Mouse (Mus musculus) neural tube, embryonic 15.5 days (tissue): ENCODE measurements at regions not wholly inside any gene's neighbourhood (a gene's known extent, or its start where the extent isn't known, plus 50 kb on each side); places are given as distances from the start of the nearest gene placed in this dataset.

ENCODE experiments used
- ATAC-seq: fragments of 200-750 bp; cut with Nextera tagmentation; 2 replicates; pipeline ENCODE4 v1.8.0; 2017; ENCODE audit warnings: mild to moderate bottlenecking, moderate TSS enrichment, moderate library complexity; ENCODE audit not compliant: low FRiP score
- H3K27ac ChIP-seq: fragments of 300-500 bp; sonication (generic); replicated peaks from 2 replicates; pipeline ENCODE4 v1.5.1; 2015; ENCODE audit warnings: mild to moderate bottlenecking, inconsistent platforms
- H3K27me3 ChIP-seq: fragments of 300-500 bp; sonication (generic); replicated peaks from 2 replicates; pipeline ENCODE4 v1.6.1; 2015; ENCODE audit warnings: inconsistent platforms
- H3K36me3 ChIP-seq: fragments of 300-500 bp; sonication (generic); 2 replicates; pipeline ENCODE4 v1.6.1; 2015; ENCODE audit warnings: inconsistent platforms
- H3K4me1 ChIP-seq: fragments of 300-500 bp; sonication (generic); 2 replicates; pipeline ENCODE4 v1.6.1; 2015; ENCODE audit warnings: inconsistent platforms
- H3K4me2 ChIP-seq: fragments of 300-500 bp; sonication (generic); 2 replicates; pipeline ENCODE4 v1.6.1; 2015; ENCODE audit warnings: inconsistent platforms, mild to moderate bottlenecking, moderate library complexity
- H3K4me3 ChIP-seq: fragments of 300-500 bp; sonication (generic); replicated peaks from 2 replicates; pipeline ENCODE4 v1.5.1; 2015; ENCODE audit warnings: mild to moderate bottlenecking, inconsistent platforms
- H3K9ac ChIP-seq: fragments of 300-500 bp; sonication (generic); replicated peaks from 2 replicates; pipeline ENCODE4 v1.6.1; 2015; ENCODE audit warnings: mild to moderate bottlenecking, inconsistent platforms
- H3K9me3 ChIP-seq: fragments of 300-500 bp; sonication (generic); replicated peaks from 2 replicates; pipeline ENCODE4 v1.6.1; 2016; ENCODE audit warnings: inconsistent platforms
- WGBS: fragments of 180-500 bp; shearing (Covaris S2); methylation state at CpG from one replicate; pipeline ENCODE4 v1.1.7; 2015; ENCODE audit warnings: mixed read lengths; 5-methylcytosine and 5-hydroxymethylcytosine counted together

DNA sequence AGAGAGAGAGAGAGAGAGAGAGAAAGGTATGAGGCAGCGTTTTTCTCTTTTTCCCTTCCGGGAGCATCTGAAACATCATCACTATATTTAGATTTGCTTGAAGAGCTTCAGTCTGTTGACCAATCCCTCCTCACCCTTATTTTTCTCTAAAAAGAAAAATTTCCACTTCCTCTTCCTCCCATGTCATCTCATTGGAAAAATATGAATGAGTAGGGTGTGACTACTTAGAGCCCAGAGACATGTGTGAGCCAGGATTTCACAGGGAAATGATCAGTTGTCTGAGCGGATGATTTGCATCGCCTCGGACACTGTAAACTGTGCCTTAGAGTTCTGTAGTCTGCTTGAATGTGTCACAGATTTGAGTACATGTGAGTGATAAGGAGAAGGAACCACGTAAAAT lies 111.3 kb upstream of the Ptger4 start:
- Histone ChIP-seq H3K4me1 (no peaks in the 10 kb centered on the region), H3K4me3 (no peak overlapping the region), H3K27me3 (no peaks in the 10 kb centered on the region), H3K36me3 (no peaks in the 10 kb centered on the region), H3K9ac (no peak overlapping the region), H3K4me2 (no peak overlapping the region), H3K9me3 (no peaks in the 10 kb centered on the region), H3K27ac (no peak overlapping the region)
- ATAC-seq: no peak
- 96% methylated on average over 6 of the region's 6 CpGs for WGBS

GRCm38 (mm10) chr15:5354328-5354727 lies 110.3 kb upstream of the Ptger4 start:
- Histone ChIP-seq H3K27me3 (no peaks in the 10 kb centered on the region), H3K9ac (no peak overlapping the region), H3K4me1 (no peaks in the 10 kb centered on the region), H3K4me2 (no peak overlapping the region), H3K27ac (no peak overlapping the region), H3K9me3 (no peaks in the 10 kb centered on the region), H3K4me3 (no peak overlapping the region), H3K36me3 (no peaks in the 10 kb centered on the region)
- WGBS: 63% methylated on average over 7 of the region's 7 CpGs
- no peak for ATAC-seq

- Histone ChIP-seq H3K9ac (no peak overlapping the region), H3K36me3 (no peaks in the 10 kb centered on the region), H3K4me1 (no peaks in the 10 kb centered on the region), H3K4me3 (no peak overlapping the region), H3K27me3 (no peaks in the 10 kb centered on the region), H3K9me3 (no peaks in the 10 kb centered on the region), H3K27ac (no peak overlapping the region), H3K4me2 (no peak overlapping the region)
- ATAC-seq: no peak
- 93% methylated on average over 4 of the region's 4 CpGs for WGBS
Observed at GRCm38 (mm10) chr15:5348881-5349280, 104.9 kb upstream of the Ptger4 start.

- Histone ChIP-seq H3K36me3 (no peaks in the 10 kb centered on the region), H3K9ac (no peak overlapping the region), H3K4me1 (no peaks in the 10 kb centered on the region), H3K4me2 (no peak overlapping the region), H3K27ac (no peak overlapping the region), H3K4me3 (no peak overlapping the region), H3K9me3 (no peaks in the 10 kb centered on the region), H3K27me3 (no peaks in the 10 kb centered on the region)
- ATAC-seq: no peak
- WGBS: 91% methylated on average over 5 of the region's 5 CpGs
Observed at GRCm38 (mm10) chr15:5347674-5348073, 103.7 kb upstream of the Ptger4 start.

DNA sequence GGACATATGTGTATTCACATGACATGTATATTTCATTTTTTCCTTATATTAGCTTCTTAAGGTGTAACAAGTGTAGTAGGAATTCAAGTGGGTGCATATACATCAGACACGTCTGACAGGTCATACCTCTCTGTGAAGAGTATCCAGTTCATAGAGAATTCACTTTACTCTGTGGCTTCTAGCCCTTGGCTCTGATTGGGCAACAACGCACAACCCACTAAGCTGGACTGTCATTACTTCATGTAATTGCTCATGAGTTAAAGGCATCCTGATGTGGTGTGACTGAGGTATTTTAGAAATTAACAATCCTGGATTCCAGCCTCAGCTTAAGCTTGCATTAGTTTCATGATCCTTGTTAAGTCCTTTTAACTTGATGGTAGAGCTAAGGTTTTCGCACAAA lies 103.0 kb upstream of the Ptger4 start:
- Histone ChIP-seq H3K27me3 (no peaks in the 10 kb centered on the region), H3K27ac (no peak overlapping the region), H3K4me3 (no peak overlapping the region), H3K36me3 (no peaks in the 10 kb centered on the region), H3K4me1 (no peaks in the 10 kb centered on the region), H3K4me2 (no peak overlapping the region), H3K9ac (no peak overlapping the region), H3K9me3 (no peaks in the 10 kb centered on the region)
- ATAC-seq: no peak
- 96% methylated on average over 3 of the region's 3 CpGs for WGBS

DNA sequence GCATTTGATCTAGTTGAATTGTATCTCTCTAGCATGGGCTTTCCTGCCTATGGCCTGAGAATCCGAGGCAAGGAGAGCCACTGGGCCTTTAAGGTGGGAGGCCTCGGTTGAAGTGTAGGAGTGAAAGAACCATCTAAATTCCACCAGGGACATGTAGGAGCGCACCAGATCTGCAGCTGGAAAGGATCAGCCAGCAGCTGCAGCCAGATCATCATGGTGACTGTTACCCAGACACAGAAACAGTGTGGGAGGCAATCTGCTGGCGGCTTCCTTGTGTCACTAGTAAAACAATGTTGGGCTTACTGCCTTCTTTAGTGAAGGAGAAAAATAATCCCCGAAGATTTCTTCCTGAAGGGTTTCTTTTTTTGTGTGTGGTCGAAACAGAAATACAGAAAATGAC lies 99.8 kb upstream of the Ptger4 start:
- 90% methylated on average over 6 of the region's 6 CpGs for WGBS
- Histone ChIP-seq H3K9me3 (no peaks in the 10 kb centered on the region), H3K9ac (no peak overlapping the region), H3K27ac (no peak overlapping the region), H3K36me3 (no peaks in the 10 kb centered on the region), H3K27me3 (no peaks in the 10 kb centered on the region), H3K4me3 (no peak overlapping the region), H3K4me2 (no peak overlapping the region), H3K4me1 (no peaks in the 10 kb centered on the region)
- no peak for ATAC-seq

GRCm38 (mm10) chr15:5335528-5336268 lies 91.7 kb upstream of the Ptger4 start:
- ATAC-seq: peak; percentile 88
- H3K4me1 ChIP-seq: no peaks in the 10 kb centered on the region
- H3K4me2 ChIP-seq: no peak overlapping the region
- no peak overlapping the region for H3K4me3 ChIP-seq
- H3K27me3 ChIP-seq: no peaks in the 10 kb centered on the region
- WGBS: 52% methylated on average over 6 of the region's 6 CpGs
- no peaks in the 10 kb centered on the region for H3K9me3 ChIP-seq
- no peak overlapping the region for H3K27ac ChIP-seq
- H3K36me3 ChIP-seq: no peaks in the 10 kb centered on the region
- no peak overlapping the region for H3K9ac ChIP-seq

- Histone ChIP-seq H3K36me3 (no peaks in the 10 kb centered on the region), H3K9ac (no peak overlapping the region), H3K27ac (no peak overlapping the region), H3K27me3 (no peaks in the 10 kb centered on the region), H3K4me1 (no peaks in the 10 kb centered on the region), H3K4me3 (no peak overlapping the region), H3K9me3 (no peaks in the 10 kb centered on the region), H3K4me2 (no peak overlapping the region)
- 72% methylated on average over 4 of the region's 4 CpGs for WGBS
- no peak for ATAC-seq
Observed at GRCm38 (mm10) chr15:5326996-5327395, 83.0 kb upstream of the Ptger4 start.

DNA sequence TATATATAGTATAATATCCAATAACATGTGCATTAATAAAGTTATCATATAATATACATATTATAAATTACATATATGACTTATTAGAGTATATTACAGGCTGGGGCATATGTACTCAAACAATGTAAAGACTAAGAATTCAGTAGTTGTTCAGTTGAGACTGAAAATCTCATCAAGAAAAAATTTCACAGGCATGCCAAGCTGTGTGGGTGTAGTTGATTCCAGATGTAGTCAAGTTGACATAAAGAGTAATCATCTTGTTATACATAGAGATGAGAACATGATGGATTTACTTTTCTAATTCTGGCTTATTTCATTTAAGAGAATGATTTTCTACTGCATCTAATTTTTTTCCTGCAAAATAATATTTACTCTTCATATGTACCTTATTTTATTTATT lies 77.7 kb upstream of the Ptger4 start:
- Histone ChIP-seq H3K9ac (no peak overlapping the region), H3K27ac (no peak overlapping the region), H3K4me2 (no peak overlapping the region), H3K4me3 (no peak overlapping the region), H3K4me1 (no peaks in the 10 kb centered on the region), H3K27me3 (no peaks in the 10 kb centered on the region), H3K36me3 (no peaks in the 10 kb centered on the region), H3K9me3 (no peaks in the 10 kb centered on the region)
- ATAC-seq: no peak

DNA sequence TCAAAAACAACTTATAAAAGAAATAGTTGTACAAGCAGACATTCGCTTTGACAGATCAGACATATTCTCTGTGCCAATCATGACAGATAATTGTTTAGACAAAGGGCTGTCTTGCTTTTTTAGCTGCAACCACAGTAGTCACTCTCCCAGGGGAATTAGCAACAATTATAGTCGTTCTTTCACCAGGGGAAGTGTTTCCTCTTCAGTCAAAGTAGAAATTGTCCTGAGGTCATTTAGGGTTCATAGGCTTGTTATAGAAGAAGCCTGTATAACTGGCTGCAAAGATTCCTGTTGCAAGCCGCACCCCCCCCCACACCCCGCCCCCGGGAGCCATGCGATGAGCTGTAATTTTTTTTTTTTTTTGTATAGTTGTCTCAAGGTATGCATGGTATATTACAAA lies 68.2 kb upstream of the Ptger4 start:
- no peaks in the 10 kb centered on the region for H3K9me3 ChIP-seq
- no peak overlapping the region for H3K4me3 ChIP-seq
- H3K36me3 ChIP-seq: no peaks in the 10 kb centered on the region
- ATAC-seq: no peak
- H3K9ac ChIP-seq: no peak overlapping the region
- H3K27me3 ChIP-seq: no peaks in the 10 kb centered on the region
- 74% methylated on average over 6 of the region's 6 CpGs for WGBS
- H3K27ac ChIP-seq: no peak overlapping the region
- no peak overlapping the region for H3K4me2 ChIP-seq
- no peaks in the 10 kb centered on the region for H3K4me1 ChIP-seq

DNA sequence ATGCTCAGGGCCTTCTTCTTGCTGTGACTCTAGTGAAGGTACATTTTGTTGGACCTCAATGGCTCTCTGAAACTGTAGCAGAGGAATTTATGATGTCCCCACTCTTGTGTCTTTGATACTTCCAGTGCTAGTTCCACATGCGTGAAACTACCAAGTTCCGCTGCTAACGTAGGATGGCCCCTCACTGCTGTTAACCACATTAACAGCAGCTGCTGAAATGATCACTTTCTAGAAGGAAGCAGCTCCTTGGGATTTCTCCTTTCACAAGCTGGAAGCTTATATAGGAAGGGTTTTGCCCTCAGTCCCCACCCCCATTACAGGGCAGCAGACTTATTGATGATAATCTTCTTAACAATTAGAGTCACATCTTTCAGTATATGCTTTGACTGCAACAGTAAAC lies 66.0 kb upstream of the Ptger4 start:
- H3K4me3 ChIP-seq: no peak overlapping the region
- no peak overlapping the region for H3K27ac ChIP-seq
- no peak overlapping the region for H3K9ac ChIP-seq
- ATAC-seq: no peak
- no peak overlapping the region for H3K4me2 ChIP-seq
- no peaks in the 10 kb centered on the region for H3K27me3 ChIP-seq
- H3K9me3 ChIP-seq: no peaks in the 10 kb centered on the region
- no peaks in the 10 kb centered on the region for H3K36me3 ChIP-seq
- H3K4me1 ChIP-seq: no peaks in the 10 kb centered on the region
- 84% methylated on average over 3 of the region's 3 CpGs for WGBS

- Histone ChIP-seq H3K9me3 (no peaks in the 10 kb centered on the region), H3K27me3 (no peaks in the 10 kb centered on the region), H3K4me1 (no peaks in the 10 kb centered on the region), H3K9ac (no peak overlapping the region), H3K4me3 (no peak overlapping the region), H3K4me2 (no peak overlapping the region), H3K27ac (no peak overlapping the region), H3K36me3 (no peaks in the 10 kb centered on the region)
- ATAC-seq: no peak
- 81% methylated on average over 2 of the region's 2 CpGs for WGBS
Observed at GRCm38 (mm10) chr15:5302403-5302802, 58.4 kb upstream of the Ptger4 start.

DNA sequence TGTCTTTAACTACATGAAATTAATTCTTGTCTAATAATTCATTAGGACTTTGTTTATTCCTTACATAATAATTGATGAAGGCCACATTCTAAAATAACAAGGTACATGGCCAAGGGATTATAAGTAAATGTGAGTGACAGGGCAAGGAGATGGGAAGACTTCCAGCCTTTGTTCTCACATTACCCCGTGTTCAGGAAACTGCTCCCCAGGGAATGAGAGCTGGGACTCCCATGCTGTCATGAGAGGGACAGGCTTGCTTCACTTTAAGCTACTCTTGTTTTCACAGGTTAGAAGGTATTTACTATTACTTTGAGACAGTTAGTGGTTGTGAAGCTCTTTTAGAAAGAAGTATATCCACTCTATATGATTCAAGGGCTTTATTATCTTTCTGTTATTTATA lies 55.8 kb upstream of the Ptger4 start:
- Histone ChIP-seq H3K4me2 (no peak overlapping the region), H3K27ac (no peak overlapping the region), H3K36me3 (no peaks in the 10 kb centered on the region), H3K4me3 (no peak overlapping the region), H3K9ac (no peak overlapping the region), H3K27me3 (no peaks in the 10 kb centered on the region), H3K9me3 (no peaks in the 10 kb centered on the region), H3K4me1 (no peaks in the 10 kb centered on the region)
- 43% methylated on average over 1 of the region's 1 CpGs for WGBS
- ATAC-seq: no peak
